Mouse (Mus musculus): ENCODE measurements around the gene Ctcf. TPM values are rescaled to one million over a fixed set of nuclear protein-coding genes. Genes with fewer than 3 reads are reported as not detected.

Ctcf gene
- polyA plus RNA-seq, 1 experiment from 2014 or later, result 120 TPM

DNA sequence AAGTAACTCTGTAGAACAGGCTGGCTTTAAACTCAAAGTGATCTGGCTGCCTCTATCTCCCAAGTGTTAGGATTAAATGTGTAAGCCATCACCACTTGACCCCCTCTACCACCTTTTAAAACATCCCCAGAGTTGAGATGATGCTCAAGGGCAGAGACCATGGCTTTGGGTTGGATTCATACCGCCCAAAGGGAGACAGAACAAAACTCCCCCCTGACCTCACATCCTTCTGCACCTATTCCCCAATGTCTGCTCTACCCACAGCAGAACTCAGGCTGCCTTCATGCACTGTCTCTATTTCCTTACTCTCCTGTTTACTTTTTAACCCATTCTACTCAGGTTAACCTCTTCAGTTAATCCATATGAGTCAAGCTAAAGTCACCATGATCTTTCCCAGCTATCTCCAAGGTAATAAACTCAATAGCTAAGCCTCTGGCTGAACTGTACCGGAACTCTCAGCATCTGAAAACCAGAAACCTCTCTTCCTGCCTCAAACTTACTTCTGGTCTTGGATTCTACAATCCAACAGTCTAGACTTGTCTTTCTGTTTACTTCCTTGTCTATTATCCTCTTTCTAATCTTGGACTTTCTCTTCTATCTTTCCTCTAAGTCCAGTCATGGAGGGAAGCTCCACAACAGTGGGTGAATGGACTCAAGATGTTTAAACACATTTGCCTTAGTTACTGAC lies 1.5 kb upstream of the Ctcf start:
- H3K9ac ChIP-seq, result no peak overlapping the region
- no peaks in the 10 kb centered on the region for H3K27me3 ChIP-seq (replicated peaks)
- H3K4me1 ChIP-seq, result peaks cover 28% of the 10 kb centered on the region
- WGBS, result 91% methylated on average over 2 of the region's 2 CpGs
- no peaks in the 10 kb centered on the region for H3K9me3 ChIP-seq
- ATAC-seq (ENCODE audit: low FRiP score, low read depth), result no peak
- no peaks in the 10 kb centered on the region for H3K36me3 ChIP-seq
- no peak overlapping the region for H3K27ac ChIP-seq
- no peak overlapping the region for H3K4me3 ChIP-seq
- peak overlapping the region; percentile 96 for H3K4me2 ChIP-seq (replicated peaks)

DNA sequence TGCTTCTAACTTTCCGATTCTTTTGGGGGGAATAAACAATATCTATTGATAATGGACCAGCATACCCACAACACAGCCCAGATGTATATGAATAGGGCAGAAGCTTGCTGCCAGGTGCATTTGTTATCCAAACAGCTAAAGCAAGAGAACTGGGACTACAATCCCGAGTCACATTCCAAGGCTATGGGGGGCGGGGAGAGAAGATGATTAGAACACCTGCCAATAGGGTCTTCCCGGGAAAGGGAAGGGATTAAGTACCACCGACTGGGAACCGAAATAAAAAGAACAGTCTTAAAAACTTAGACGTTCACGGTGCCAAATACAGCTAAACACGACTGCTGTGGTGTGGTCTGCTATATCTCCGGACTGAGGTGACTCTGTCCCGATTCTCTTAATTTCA lies 887 bp upstream of the Ctcf start:
- Histone ChIP-seq H3K36me3 (no peaks in the 10 kb centered on the region), H3K4me3 (peak overlapping the region; percentile 89), H3K4me2 (replicated peaks) (peak overlapping the region; percentile 96), H3K27me3 (replicated peaks) (no peaks in the 10 kb centered on the region), H3K9ac (peak overlapping the region; percentile 99), H3K9me3 (no peaks in the 10 kb centered on the region), H3K4me1 (peaks cover 29% of the 10 kb centered on the region), H3K27ac (no peak overlapping the region)
- 4% methylated on average over 11 of the region's 11 CpGs for WGBS
- no peak for ATAC-seq (ENCODE audit: low FRiP score, low read depth)

DNA sequence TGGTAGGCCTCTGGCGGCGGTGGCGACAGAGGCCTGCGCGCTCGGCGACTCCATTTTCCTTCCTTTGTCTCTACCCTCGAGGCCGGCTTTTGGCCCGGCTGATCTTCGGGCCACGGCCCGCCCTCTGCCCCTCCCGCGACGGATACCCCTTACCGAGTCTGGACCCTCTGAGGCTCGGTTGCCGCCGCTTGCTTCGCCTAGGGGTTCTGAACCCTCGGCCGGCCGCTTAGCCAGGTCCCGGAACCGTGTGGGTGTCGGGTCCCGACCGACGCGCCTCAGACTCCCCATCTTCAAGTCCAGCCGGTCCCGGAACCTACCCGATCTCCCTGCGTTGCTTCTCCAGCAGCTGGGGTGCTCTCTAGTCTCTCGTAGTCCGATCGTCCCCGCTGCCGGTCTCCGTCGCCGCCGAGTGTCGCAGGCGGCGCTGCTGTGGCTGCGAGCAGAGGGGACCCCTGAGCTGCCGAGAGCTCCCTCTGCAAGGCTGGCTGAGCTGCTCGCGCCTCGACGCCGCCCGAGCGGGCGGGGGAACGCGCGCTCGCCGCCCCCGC lies 669 bp downstream of the Ctcf start, which contains the start of gene Agrp:
Gene Agrp, minus strand, starts transcription at position 431 of the 548 bp plus-strand sequence.
- peak; percentile 63 for ATAC-seq (ENCODE audit: low FRiP score, low read depth)
- WGBS, result under 1% methylated on average over 61 of the region's 63 CpGs

DNA sequence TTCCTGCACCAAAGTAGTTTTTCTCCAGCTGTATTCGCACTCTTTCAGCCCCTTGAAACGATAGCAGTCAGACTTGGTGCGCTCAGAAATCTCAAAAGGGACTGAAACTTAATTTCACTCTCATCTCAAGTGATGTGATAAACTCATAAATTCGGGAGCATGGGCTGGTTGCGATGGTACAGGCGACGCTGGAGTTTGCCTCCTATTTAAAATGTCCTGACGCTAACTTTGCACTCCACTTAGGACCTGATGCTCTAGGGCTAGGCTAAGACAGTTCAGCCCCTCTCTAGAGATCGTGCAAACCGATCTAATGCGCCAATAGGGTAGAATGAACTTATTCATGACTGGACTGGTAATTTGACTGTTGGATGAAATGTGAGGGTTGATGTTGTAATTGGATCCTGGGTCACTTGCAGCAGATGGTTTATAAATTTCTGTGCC lies 1.3 kb downstream of the Ctcf start:
- ATAC-seq (ENCODE audit: low FRiP score, low read depth), result no peak
- WGBS, result under 1% methylated on average over 11 of the region's 11 CpGs

More for the DNA sequence above, 669 bp downstream of the Ctcf start, which contains the start of gene Agrp:
- Histone ChIP-seq H3K4me3 (peak within 1 kb of the TSS; percentile 89), H3K4me1 (peaks cover 29% of the 10 kb centered on the region), H3K27ac (peak within 1 kb of the TSS; percentile 100), H3K9ac (peak within 1 kb of the TSS; percentile 99), H3K36me3 (no peaks in the 10 kb centered on the region), H3K9me3 (no peaks in the 10 kb centered on the region), H3K27me3 (replicated peaks) (no peaks in the 10 kb centered on the region), H3K4me2 (replicated peaks) (peak within 1 kb of the TSS; percentile 96)

DNA sequence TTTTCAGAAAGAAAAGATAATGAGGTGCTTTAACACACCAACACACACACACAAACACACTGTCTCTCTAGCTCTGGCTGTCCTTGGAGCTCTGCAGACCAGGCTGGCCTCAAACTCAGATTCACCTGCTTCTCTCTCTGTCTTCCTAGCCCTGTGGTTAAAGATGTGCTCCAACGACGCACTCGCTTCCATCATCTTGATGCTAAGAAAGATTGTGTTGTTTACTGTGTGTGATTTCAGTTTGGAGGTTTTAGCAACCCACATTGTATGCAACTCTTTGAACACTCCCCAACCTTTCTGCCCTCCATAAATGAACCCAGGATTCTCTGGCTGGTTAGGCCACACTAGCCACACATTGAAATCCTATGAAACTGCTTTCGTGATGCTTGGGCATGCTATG lies 2.1 kb downstream of the Ctcf start:
- Histone ChIP-seq H3K27me3 (replicated peaks) (no peaks in the 10 kb centered on the region), H3K4me1 (peaks cover 29% of the 10 kb centered on the region), H3K27ac (no peak overlapping the region), H3K9ac (0 out of 2 replicates have a peak overlapping the region, but pooled peaks have one; percentile 21), H3K9me3 (no peaks in the 10 kb centered on the region), H3K4me2 (replicated peaks) (peak overlapping the region; percentile 96), H3K36me3 (peaks cover 1% of the 10 kb centered on the region), H3K4me3 (peak overlapping the region; percentile 89; the same call in 1 of the 2 replicates)
- 87% methylated on average over 4 of the region's 4 CpGs for WGBS
- no peak for ATAC-seq (ENCODE audit: low FRiP score, low read depth)

More for the DNA sequence above, 1.3 kb downstream of the Ctcf start:
- peak overlapping the region; percentile 89 for H3K4me3 ChIP-seq
- no peaks in the 10 kb centered on the region for H3K36me3 ChIP-seq
- H3K27me3 ChIP-seq (replicated peaks), result no peaks in the 10 kb centered on the region
- H3K27ac ChIP-seq, result peak overlapping the region; percentile 100
- peaks cover 29% of the 10 kb centered on the region for H3K4me1 ChIP-seq
- peak overlapping the region; percentile 96 for H3K4me2 ChIP-seq (replicated peaks)
- H3K9me3 ChIP-seq, result no peaks in the 10 kb centered on the region
- H3K9ac ChIP-seq, result peak overlapping the region; percentile 99

DNA sequence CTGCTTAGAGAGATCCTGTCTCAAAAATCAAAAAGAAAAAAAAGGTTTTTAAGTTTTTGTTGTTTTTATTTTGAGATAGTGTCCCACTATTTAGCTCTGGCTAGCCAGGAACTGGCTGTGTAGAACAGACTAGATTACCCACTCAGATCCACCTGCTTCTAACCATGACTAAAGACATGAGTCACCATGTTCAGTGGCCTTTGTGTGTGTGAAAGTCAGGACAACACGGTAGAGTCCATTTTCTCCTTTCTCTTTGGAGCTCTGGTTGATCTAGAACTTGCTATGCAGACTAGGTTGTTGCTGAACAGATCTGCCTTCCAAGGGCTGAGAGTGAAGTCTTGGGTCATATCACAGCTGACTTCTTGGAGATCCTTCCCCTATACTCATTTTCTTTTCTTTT lies 3.5 kb downstream of the Ctcf start:
- H3K27ac ChIP-seq, result no peak overlapping the region

DNA sequence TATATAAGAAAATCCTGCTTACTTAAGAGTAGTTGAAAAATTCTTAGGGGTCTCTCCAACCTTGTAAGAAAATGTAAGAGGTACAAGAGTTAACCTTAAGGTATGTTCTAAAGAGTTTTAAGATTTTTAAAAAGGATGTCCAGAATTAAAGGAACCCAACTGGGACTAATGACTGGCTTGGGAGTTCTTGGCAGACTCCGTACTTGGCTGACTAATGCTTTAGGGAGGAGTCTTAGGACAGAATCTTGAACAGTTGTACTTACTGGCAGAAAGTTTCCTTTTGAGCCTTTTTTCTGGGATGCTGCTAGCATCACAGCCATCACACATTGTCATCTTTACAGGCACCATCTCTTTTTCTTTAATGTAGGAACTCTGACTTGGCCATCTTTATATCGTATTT lies 4.1 kb downstream of the Ctcf start:
- no peak overlapping the region for H3K4me3 ChIP-seq
- WGBS, result 91% methylated on average over 2 of the region's 2 CpGs
- no peak overlapping the region for H3K4me2 ChIP-seq (replicated peaks)
- H3K9ac ChIP-seq, result no peak overlapping the region
- ATAC-seq (ENCODE audit: low FRiP score, low read depth), result no peak
- no peaks in the 10 kb centered on the region for H3K27me3 ChIP-seq (replicated peaks)
- H3K36me3 ChIP-seq, result peaks cover 15% of the 10 kb centered on the region
- H3K27ac ChIP-seq, result no peak overlapping the region
- no peaks in the 10 kb centered on the region for H3K9me3 ChIP-seq
- H3K4me1 ChIP-seq, result peaks cover 21% of the 10 kb centered on the region

More for the DNA sequence above, 3.5 kb downstream of the Ctcf start:
- 79% methylated on average over 1 of the region's 1 CpGs for WGBS
- H3K9me3 ChIP-seq, result no peaks in the 10 kb centered on the region
- H3K4me3 ChIP-seq, result no peak overlapping the region
- H3K36me3 ChIP-seq, result peaks cover 11% of the 10 kb centered on the region
- no peak overlapping the region for H3K4me2 ChIP-seq (replicated peaks)
- H3K9ac ChIP-seq, result no peak overlapping the region
- no peak for ATAC-seq (ENCODE audit: low FRiP score, low read depth)
- H3K27me3 ChIP-seq (replicated peaks), result no peaks in the 10 kb centered on the region
- H3K4me1 ChIP-seq, result peaks cover 27% of the 10 kb centered on the region

DNA sequence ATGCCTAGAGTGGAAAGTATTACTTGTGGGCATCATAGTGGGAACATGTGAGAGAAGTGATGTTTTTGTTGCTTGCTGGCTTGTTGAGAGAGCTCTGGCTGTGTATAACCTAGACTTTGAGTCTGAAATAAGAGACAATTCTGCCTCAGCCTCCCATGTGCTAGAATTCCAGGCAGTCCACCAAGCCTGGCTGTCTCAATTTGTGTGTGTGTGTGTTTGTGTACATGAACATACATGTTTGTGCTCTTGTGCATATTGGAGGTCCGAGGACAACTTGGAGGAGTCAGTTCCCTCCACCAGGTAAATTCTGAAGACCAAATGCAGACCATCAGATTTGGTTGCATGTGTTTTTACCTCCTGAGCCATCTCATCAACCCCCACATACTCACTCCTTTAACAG lies 8.8 kb downstream of the Ctcf start:
- Histone ChIP-seq H3K27ac (no peak overlapping the region), H3K9ac (no peak overlapping the region), H3K9me3 (no peaks in the 10 kb centered on the region), H3K4me2 (replicated peaks) (no peak overlapping the region), H3K36me3 (peaks cover 30% of the 10 kb centered on the region), H3K4me1 (no peaks in the 10 kb centered on the region), H3K4me3 (no peak overlapping the region), H3K27me3 (replicated peaks) (no peaks in the 10 kb centered on the region)
- ATAC-seq (ENCODE audit: low FRiP score, low read depth), result no peak
- WGBS, result 93% methylated on average over 1 of the region's 1 CpGs

DNA sequence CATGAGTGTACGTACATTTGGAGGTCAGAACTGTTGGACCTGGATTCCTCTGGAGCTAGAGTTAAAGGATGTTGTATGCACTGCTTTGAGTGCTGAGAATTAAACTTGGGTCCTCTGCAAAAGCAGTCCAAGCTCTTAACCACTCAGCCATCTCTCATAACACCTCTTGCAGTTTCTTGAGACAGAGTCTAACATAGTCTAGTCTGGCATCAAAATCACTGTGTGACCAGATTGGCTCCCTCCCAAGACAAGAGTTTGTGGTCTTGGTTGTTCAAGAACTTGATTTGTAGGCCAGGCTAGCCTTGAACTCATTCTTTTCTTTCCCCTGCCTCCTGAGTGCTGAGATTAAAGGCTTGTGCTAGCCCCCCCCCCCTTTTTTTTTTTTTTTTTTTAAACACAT lies 12.6 kb downstream of the Ctcf start:
- Histone ChIP-seq H3K4me1 (no peaks in the 10 kb centered on the region), H3K36me3 (peaks cover 44% of the 10 kb centered on the region), H3K9ac (no peak overlapping the region), H3K27me3 (replicated peaks) (no peaks in the 10 kb centered on the region), H3K27ac (no peak overlapping the region), H3K4me2 (replicated peaks) (no peak overlapping the region), H3K9me3 (no peaks in the 10 kb centered on the region), H3K4me3 (no peak overlapping the region)
- no peak for ATAC-seq (ENCODE audit: low FRiP score, low read depth)
- 95% methylated on average over 1 of the region's 1 CpGs for WGBS

DNA sequence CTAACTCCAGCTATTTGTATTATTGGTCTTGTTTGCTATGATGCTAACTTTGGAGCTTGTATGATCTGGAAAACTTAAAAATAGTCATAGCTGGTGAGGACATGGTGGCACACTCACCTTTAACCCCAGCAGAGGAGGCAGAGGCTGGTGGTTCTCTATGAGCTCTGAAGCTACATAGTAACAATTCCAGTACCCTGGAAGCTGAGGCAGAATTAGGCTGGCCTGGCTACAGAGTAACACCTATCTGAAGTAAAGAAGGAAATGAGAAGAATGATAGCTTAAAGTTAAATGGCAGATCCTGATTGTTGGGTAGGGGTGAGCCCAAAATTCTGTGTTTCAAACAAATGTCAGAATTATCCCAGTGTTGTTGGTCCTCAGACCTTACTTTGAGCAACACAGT lies 21.3 kb downstream of the Ctcf start:
- Histone ChIP-seq H3K4me3 (no peak overlapping the region), H3K27me3 (replicated peaks) (no peaks in the 10 kb centered on the region), H3K9ac (no peak overlapping the region), H3K27ac (no peak overlapping the region), H3K4me1 (no peaks in the 10 kb centered on the region), H3K36me3 (peaks cover 17% of the 10 kb centered on the region; the same call in 1 of the 2 replicates), H3K4me2 (replicated peaks) (no peak overlapping the region), H3K9me3 (no peaks in the 10 kb centered on the region)
- ATAC-seq (ENCODE audit: low FRiP score, low read depth), result no peak

DNA sequence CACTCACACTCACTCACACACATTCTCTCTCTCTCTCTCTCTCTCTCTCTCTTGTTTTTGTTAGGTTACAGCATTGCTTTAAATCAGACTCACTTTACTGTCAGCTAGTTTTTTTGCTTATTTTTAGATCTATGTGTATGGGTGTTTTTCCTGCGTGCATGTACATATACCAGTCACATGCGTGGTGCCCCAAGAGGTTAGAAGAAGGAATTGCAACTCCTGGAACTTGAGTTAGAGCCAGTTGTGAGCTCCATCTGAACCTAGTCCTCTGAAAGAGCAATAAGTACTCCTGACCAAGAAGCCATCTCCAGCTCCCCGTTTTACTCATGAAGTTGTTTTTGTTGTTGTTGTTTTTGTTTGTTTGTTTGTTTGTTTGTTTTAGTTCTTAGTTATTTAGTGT lies 24.8 kb downstream of the Ctcf start:
- no peak overlapping the region for H3K9ac ChIP-seq
- no peaks in the 10 kb centered on the region for H3K27me3 ChIP-seq (replicated peaks)
- no peak overlapping the region for H3K4me2 ChIP-seq (replicated peaks)
- no peak for ATAC-seq (ENCODE audit: low FRiP score, low read depth)
- H3K36me3 ChIP-seq, result peaks cover 28% of the 10 kb centered on the region
- H3K9me3 ChIP-seq, result no peaks in the 10 kb centered on the region
- no peaks in the 10 kb centered on the region for H3K4me1 ChIP-seq
- no peak overlapping the region for H3K27ac ChIP-seq
- 85% methylated on average over 3 of the region's 3 CpGs for WGBS
- H3K4me3 ChIP-seq, result no peak overlapping the region

DNA sequence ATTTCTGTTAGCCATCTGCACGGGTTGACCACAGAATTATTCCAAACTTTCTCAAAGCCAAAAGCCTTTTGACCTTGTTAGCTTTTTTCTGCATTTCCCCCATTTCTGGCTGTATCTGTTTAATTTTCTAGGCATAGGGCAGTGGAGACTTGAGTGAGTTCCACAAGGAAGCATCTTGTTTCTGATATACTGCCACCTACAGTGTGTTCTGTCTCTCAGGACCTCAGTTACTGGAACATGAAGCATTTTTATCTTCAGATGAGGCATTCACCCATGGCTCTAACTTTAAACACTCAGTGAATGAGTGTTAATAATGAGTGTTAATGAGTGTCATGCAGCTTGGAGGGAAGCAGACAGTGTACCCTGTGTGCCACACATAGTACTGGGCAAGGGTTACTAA lies 41.5 kb downstream of the Ctcf start:
- no peak overlapping the region for H3K4me2 ChIP-seq (replicated peaks)
- no peak overlapping the region for H3K27ac ChIP-seq
- H3K4me3 ChIP-seq, result no peak overlapping the region
- no peaks in the 10 kb centered on the region for H3K27me3 ChIP-seq (replicated peaks)
- ATAC-seq (ENCODE audit: low FRiP score, low read depth), result no peak
- H3K9ac ChIP-seq, result no peak overlapping the region
- H3K4me1 ChIP-seq, result no peaks in the 10 kb centered on the region
- no peaks in the 10 kb centered on the region for H3K9me3 ChIP-seq
- H3K36me3 ChIP-seq, result peaks cover 89% of the 10 kb centered on the region
- whole genome bisulfite sequencing, result 91% methylated on average over 1 of the region's 1 CpGs

DNA sequence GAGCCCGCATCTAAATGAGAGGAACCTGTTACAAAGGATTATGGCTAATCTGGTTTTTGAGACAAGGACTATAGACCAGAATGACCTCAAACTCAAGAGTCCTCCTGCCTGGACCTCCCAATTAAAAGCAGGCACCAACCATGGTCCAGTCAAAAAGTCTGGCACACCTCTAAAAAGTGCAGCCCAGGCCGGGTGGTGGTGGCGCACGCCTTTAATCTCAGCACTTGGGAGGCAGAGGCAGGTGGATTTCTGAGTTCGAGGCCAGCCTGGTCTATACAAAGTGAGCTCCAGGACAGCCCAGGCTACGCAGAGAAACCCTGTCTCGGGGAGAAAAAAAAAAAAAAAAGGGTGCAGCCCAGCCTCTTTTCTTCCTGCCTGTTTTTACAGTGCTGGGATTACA lies 49.0 kb downstream of the Ctcf start:
- no peak for ATAC-seq (ENCODE audit: low FRiP score, low read depth)
- WGBS, result 82% methylated on average over 7 of the region's 7 CpGs
- Histone ChIP-seq H3K4me2 (replicated peaks) (no peak overlapping the region), H3K27me3 (replicated peaks) (no peaks in the 10 kb centered on the region), H3K9ac (no peak overlapping the region), H3K9me3 (no peaks in the 10 kb centered on the region), H3K36me3 (peaks cover 41% of the 10 kb centered on the region), H3K27ac (no peak overlapping the region), H3K4me3 (no peak overlapping the region), H3K4me1 (no peaks in the 10 kb centered on the region)
